Mouse (Mus musculus) heart, postnatal 0 days (tissue): Measurements from ENCODE around the gene Rnf5.

Experiments
- CTCF ChIP-seq: IDR thresholded peaks from 2 replicates; pipeline ENCODE4 v1.5.1; 2016; ENCODE audit warnings: antibody characterized with exemption, control low read depth, low read depth
- EP300 ChIP-seq: IDR thresholded peaks from 2 replicates; pipeline ENCODE4 v1.6.1; 2016; ENCODE audit warnings: antibody characterized with exemption, low read depth

- TF ChIP-seq CTCF = no peak
- 0 out of 2 replicates have a peak, but pooled peaks have one; percentile 35 for TF ChIP-seq EP300
Observed at GRCm38 (mm10) chr17:34587814-34588213, 15.7 kb downstream of the Rnf5 start.
